Mouse (Mus musculus): ENCODE results near the gene Ciao2a.

The Ciao2a gene

DNA sequence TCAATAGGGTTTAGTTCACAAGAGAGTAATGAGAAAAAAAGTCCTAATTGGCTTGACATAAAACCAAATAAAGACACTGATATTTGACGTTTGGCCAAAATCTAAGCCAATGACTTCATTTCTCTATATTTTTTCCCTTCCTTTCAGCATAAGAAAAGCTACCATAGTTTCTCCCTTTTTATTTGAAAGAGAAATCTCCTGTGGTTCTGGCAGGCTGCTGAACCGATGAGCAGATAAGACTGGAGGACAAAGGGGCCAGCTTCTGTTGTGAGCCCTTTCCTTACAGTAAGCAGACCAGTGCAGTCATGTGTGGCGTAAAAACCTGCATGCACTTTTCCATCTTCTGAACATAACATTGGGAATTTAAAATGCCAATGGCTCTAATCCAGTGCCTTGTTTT is 5.5 kb upstream of the Ciao2a start:
- no peak for DNase-seq

DNA sequence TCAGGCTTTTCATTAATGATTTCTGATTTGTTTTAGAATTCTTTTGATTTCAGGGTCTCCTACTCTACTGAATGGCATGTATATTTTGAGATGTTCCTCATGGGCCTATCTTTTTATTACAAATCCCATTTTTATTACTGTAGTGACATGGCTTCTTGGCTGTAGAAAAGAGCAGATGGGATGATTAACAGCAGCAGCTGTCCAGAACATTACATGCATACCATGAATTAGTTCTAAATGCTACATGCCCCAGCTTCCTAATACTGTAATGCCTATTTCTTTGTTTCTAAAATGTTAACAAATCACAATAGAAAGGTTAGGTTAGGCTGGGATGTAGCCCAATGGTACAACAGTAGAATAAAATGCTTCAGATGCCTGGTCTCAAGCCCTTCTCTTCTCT is 5.0 kb upstream of the Ciao2a start:
- no peak for DNase-seq

DNA sequence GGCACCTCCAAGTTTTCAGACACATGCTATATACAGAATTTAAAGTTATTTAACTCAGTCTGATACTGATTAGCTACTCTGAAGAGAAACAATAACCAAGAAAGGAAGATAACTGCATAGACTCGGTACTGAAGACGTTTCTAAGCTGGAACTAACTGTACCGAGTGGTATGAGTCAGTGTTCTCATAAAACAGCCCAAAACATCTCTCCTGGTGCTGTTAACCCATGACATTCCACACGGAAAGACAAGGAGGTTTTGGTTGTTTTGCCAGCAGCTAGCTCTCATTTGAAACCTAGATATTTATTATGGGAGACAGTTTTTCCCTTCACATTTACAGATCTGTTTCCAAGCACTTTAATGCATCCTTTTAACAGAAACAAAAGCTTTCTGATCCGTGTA is 2.8 kb upstream of the Ciao2a start:
- DNase-seq: no peak

DNA sequence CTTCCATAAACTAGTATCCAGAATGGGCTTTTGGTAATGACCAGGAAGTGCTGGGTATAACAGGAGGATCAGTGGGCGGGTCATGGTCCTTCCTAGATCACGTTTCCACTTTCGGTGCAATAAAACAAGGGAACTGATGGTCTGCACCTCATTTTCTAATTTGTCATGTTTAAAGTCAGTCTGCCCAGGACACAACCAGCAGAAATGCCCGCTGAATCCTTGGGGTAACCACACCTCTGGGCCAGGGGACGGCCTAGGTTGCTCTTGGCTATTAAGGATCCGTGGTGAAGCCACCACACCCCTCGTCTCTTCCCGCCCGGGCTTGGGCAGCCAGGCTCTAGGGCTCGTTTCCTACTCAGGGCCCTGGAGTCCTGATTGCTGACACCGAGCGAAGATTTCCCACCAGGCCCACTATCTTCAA is 2.3 kb upstream of the Ciao2a start:
- DNase-seq: no peak

DNA sequence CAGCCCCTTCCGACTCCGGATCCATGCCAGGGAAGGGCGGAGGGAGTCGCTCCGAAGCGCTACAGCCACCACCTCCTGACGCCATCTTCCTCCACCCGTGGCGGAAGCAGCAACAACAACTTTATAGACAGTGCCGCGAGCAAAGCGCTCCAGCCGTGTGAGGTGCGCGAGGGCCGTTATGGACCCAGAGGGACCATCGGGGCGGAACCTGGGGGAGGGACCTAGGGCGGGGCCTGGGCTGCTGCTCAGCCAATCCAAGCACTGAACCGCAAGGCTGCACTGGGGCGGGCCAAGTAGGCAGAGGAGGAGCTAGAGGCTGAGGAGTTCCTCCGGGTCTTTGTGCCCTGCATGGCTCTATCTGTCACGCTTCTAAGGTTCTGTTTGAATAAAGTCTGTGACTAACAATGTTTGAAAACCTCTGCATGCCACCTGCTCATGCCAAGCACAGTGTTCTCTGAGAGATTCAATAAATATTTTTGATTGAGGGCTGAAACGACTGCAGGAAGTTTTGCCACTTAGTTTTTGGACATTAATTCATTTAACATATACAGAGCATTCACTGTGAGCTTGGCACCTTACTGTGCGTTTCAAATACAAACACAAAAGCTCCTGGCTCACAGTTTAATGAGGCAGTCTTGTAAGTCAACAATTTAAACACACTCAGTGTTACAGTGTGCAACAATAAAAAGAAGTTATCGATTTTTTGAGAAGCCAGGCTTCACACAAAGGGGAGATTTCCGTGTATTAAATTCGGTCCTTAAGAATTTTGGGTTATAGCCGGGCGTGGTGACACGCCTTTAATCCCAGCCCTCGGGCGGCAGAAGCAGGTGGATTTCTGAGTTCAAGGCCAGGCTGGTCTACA is 1.5 kb upstream of the Ciao2a start:
- peak; percentile 98 for DNase-seq

DNA sequence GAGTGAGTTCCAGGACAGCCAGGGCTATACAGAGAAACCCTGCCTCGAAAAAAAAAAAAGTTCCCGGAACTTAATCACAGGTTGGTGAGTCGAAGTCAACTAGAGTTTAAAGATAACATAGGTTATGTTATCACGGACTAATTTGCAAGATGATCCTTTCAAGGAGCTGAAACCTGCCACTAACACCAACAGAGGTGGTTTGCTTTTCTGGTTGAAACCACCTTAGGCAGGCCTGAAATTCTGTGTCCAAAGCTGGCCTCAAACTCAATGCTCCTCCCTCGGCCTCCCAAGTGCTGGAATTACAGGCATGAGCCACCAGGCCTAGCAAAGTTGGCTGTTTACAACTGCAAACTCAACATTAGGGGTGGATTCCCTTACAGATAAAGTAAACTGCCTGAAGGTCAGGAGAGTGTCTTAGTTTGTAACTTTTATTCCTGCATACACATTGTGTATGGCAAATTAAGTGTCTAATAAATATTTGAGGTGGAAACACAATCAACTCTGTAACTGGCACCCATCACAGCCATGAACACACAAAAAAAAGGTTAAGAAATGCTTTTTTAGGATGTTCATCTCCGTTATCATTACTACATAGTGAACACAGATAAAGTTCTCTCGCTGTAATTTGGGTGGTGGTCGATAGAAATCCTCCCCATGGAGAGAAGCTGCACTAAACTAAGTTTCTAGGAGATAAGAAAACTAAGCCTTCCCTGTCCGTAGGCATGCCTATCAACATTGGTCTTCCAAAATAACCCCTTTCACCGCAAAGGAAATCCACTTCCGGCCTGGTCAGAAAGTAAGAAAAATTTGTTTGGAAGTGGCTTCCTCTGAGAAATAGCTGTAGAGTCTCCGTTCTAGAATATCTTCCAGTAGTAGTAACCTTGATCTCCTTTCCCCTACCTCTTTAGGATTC is 612 bp upstream of the Ciao2a start:
- DNase-seq: peak; percentile 21

DNA sequence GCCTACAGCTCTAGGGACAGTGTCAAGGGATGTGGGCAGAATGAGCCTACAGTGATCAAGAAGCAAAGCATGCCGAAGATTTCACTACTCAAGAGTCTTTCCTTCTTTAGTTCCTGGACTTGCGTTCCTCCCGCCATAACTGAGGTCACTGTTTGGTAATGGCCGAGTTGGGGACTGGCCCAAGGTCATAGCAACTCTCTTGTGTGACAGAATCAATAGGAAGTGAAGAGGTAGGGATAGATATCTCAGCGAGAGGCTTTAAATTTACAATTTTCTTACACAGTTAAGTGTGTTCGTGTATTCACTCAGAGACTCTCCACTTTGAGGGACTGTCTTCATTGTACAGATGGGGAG is 759 bp downstream of the Ciao2a start:
- DNase-seq: no peak

DNA sequence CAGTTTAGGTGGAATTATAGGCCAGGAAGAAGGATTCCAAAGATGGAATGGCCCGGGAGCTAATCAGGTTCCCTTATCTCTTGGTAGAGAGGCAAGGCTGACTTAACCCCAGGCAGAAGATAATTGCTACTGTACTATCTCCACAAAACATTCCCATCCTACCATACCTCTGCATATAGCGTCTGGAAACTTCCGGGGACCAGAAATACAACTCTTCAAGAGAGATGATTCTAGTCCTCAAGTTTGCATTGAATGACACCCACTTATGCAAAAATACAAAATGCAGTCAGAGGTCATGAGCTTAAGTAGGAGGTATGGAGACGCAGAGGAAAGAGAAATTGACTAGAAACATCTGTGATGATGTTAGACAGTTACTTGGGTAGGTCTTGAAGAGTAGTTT is 1.5 kb downstream of the Ciao2a start:
- no peak for DNase-seq

DNA sequence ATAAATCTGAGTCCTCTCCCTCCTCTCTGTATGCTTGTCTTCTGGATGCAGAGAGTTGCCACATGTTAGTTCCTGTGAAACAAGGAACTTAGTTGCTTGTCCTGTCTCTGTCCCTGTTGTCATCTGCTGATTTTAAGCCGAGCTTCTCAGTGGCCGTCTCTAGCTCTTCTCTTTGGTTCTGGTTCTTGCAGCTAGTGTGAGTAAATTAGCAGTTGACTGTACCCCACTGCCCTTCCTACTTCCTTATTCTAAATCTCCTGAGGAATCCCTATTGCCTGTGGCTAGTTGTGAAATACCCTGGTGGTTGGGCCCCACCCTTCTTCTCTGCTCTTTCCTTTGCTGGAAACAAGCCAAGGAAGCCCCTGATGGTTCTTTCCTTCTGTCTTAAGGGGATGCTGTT is 5.1 kb downstream of the Ciao2a start:
- DNase-seq: no peak

DNA sequence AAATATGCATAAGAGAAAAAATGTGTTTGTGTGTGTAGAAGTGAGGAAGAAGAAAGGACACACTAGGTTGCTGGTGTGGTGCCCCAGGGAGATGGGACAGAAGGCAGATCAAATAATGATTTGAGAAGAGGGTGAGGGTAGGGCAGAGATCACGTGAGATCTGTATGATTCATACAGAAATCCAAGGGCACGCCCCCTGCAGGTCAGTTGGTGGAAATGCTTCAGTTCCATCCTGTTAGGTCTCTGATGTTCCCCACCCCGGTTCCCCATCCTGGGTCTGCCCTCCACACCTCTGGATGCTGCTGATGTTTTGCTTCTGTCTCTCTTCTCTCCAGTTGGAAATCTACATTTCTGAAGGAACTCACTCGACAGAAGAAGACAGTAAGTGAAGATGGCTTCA is 9.6 kb downstream of the Ciao2a start:
- DNase-seq: peak; percentile 48

DNA sequence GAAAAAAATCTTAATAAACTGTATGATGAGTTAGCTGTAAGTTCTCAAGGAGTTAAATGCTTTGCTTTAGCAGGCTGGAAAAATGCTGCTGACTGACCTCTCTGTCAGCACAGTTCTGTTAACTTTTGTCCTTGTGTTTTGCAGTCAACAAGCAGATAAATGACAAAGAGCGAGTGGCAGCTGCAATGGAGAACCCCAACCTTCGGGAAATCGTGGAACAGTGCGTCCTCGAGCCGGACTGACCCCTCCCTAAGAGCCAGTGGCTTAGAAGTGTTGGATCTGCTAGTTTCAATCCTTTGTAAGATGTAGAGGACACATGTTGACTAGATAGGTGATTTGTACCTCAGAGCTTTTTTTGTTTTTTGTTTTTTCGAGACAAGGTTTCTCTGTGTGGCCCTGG is 11.8 kb downstream of the Ciao2a start:
- no peak for DNase-seq

DNA sequence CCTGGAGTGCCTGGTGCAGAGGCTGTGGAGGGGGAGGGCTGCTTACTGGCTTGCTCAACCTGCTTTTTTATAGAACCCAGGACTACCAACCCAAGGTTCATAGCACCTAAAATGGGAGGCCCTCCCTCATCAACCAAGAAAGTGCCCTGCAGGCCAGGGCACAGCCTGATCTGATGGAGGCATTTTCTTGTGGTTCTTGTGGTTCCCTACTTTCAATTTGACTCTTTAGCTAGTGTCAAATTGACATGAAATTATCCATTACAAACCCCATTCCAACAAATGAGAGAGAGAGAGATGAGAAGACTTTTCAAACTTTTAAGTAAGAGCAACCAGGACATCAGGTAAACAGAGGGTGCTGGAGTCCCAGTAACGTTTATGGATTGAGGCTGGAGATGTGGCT is 15.9 kb downstream of the Ciao2a start:
- DNase-seq: no peak

DNA sequence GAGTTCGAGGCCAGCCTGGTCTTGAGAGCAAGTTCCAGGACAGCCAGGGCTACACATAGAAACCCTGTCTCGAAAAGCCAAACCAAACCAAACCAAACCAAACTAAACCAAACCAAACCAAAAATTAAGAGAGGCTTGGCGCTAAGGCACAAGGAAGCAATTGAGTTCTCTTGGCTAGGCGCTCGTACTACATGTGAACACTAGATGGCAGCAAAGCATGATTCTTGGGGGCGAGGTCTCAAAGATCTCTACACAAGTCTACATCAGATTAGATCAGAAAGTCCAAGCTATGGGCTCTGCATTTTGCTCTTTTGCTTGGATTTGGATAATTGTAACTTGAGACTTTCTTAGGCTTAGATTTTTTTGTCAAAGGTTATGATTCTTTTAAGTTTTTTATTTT is 17.8 kb downstream of the Ciao2a start:
- peak; percentile 72 for DNase-seq

DNA sequence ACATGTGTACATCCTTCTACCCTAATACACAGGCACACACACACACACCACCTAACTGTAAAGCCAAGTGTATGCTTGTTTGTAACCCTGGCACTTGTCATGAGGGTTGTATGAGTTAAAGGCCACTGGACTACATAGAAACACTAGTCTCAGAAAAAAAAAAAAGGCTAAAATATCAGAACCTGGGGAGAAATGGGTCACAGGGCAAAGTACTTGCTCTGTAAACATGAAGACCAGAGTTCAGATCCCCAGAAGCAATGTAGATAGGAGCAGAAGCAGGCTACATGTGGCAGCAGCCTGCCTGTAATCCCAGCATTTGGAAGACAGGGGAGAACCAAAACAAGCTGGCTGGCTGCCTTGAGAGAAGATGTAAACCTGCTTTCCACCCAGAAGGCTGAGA is 19.7 kb downstream of the Ciao2a start:
- no peak for DNase-seq

DNA sequence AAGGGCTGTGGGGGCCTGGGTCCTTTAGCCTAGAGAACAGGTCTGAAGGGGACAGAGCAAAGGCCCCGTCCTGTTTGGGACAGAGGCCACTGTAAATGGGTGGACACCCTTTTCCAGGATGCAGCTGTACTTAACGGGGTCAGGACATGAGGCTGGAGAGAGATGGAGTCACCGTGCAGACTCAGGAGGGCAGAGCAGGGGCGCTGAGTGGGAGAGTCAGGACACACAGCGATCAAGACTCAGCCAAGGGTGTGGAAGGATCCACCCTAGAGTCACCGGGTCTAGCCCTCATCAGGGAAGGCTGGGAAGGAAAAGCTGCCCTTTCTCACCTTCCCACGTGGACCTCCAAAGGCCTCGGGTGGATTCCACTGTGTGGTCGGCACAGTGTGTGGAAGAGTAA is 25.6 kb downstream of the Ciao2a start:
- DNase-seq: no peak

DNA sequence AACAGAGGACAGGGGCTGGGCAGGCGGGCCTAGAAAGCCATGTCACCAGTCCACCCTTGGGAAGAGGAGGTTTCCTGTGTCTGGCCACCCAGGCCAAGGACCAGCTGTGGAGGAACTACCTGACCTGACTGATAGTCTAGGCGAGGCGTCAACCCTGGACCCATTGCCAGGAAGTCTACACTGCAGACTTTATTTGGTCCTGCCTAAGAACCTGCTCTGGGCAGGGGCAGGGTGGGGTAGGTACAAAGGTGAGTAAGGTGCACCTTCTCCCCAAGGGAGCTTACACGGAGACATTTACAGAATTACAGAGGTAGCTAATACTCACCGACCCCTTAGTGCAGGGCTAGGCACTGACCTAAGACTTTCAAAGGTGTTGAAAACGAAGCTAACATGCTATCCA is 27.2 kb downstream of the Ciao2a start:
- DNase-seq: no peak

DNA sequence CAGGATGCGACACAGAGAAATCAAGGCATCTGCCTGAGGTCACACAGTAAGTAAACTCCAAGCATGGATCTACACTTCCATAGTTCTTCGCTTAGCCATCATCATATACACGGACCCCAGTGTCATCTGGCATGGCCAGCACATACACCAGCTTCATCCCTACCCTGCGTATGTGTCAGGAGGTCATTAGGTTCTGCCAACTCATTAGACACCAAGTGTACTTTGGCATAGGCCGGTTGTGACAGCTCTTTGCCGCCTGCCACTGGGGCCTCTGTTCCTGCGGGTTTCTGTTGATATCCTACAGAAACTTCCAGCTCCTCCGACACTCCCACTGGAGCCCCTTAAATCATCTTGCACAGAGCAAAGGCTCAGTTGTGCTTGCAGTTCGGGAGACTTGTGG is 27.6 kb downstream of the Ciao2a start:
- DNase-seq: no peak

DNA sequence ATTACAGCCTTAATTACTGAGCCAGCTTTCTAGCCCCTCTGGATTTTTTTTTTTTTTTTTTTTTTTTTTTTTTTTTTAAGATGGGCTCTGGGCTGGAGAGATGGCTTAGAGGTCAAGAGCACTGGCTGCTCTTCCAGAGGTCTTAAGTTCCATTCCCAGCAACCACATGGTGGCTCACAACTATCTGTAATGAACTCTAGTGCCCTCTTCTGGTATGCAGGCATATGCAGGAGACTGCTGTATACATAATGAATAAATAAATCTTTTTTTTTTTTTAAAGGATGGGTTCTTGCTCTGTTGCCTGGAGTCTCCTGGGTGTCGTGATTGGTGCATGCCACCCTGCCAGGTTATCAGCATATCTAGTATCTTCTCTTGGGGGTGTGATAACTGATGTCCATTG is 29.1 kb downstream of the Ciao2a start:
- DNase-seq: no peak

DNA sequence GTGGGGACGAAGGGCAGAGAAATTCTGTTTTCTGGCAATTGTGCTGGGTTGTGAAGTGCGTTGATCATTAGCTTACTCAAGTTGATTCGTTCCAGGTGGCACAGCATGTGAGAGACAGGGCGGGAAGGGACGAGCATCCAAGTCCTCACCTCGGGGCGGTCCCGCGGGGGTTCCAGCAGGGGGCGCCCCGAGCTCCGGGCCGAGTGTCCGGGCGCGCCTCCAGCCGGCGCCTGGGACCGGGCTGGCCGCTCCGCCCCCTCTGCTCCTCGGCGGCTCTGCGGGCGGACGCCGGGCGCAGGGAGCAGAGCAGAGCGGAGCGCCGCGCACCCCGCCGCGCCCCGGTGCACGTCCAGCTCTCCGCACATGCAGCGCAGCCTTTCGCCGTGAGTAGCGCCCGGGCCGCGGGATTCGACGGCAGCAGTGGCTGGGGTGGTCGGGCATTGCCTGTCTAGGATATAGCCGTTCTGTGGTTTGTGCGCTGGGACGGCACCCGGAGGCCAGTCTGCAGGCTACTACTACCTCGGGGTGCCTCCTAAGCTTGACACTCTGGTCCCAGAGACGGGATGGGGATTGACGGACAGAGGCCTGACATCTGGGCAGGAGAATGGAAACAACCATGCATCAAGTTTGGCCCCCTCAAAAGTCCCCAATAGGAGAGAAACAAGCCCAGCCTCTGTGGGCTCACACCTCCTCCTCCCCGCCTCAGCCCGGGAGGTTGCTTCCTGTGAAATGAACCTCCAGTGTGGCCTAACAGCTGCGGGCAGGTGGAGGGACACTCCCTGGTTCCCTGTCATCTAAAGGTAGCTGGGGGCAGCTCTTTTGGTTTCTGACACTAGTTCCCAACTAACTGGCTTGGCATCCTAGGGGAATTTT is 31.8 kb downstream of the Ciao2a start, which contains the start of gene Dapk2:
TSS of gene Dapk2 (plus strand) at position 266 of the 873 bp plus-strand sequence.
- DNase-seq: peak; percentile 68

DNA sequence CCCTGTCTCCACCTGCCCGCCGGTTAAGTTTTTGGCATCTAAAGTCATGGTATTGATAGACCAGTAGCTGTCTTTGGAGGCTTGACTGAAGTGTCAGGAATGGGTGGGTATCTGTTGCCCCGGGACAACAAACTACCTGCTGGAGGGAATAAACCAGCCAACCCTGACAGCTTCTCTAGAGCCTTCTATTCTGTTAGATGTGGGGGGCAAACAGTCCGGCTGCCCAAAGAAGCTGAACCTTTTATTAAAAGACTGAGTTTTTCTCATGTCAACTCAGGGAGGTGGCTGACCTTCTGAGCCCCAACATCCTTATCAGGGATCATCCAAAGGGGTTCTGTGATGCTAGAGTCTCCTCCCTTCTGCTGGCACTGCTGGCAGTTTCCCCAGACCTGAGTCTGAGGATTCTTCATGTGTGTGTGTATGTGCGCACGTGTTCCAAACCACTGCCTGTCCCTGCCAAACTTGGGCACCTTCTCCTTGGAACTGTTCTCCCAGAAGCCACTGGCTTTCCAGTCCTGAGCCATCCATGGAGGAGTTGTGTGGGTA is 32.5 kb downstream of the Ciao2a start:
- no peak for DNase-seq

DNA sequence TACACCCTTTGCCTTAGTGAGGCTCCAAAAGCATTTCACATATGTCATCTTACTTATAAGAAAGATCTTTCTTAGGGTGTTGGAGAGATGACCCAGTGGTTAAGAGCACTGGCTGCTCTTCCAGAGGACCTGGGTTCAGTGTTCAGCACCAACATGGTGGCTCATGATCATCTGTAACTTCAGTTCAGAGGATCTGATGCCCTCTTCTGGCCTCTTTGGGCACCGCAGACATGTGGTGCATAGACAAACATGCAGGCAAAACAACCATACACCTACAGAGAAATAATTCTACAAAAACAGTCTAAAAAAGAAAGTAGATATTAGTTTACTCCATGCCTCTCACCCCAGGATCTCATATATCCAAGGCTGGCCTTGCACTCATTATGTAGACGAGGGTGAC is 33.7 kb downstream of the Ciao2a start:
- DNase-seq: no peak

DNA sequence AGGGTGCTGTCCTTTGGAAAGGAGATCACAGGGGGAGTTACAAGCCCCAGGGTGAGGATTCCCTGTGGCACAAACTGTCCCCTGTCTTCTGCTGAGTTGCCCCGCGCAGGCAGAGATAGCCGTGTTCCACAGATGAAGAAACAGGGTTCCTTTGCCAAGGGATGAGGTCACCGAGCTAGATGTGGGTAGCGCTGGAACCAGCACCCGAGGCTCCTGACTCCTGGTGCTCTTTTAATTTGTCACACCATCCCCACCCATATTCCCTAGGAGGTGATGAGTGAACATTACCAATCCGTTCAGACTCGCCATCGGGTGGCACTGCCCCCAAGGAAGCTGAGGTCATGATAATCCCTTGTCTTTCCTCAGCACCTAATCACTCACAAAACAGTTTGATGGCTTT is 36.6 kb downstream of the Ciao2a start:
- DNase-seq: no peak

DNA sequence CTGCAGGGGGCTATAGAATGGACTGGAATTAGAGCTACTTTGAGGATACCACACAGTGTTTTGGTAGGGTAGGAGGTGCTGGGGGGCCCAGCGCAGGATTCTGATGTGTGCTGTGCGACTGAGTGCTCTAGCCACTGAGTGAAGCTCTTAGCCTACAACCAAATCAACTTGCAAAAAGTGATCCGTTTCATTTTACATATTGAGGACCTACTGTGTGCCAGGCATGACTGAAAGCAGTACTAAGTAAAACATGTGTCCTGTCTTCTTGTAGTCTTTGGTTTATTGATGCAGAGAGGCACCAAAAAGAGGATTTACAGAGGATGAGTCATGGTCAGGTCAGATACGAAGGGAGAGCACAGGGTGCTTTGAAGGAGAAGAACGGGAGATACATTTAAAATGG is 40.8 kb downstream of the Ciao2a start:
- DNase-seq: no peak

Data from thymus, postnatal 25 days (tissue).